8 mouse cellular contexts compared by ENCODE assay signal in genomic region chr8:121669208-121669607, GRCm38 (mm10). TPM values are rescaled to one million over a fixed set of nuclear protein-coding genes. Genes with fewer than 3 reads are reported as not detected.
DNase-seq lines count a peak whose midpoint lies in the region; ATAC-seq and TF ChIP-seq lines count a peak whose summit lies in the region.

No protein-coding gene starts in this region.

- no peak overlapping the region for H3K4me3 ChIP-seq in liver, postnatal 0 days (ENCODE audit: low read depth, low read length)
- H3K4me3 ChIP-seq in liver, embryonic 12.5 days = no peak overlapping the region
- H3K4me3 ChIP-seq in embryonic facial prominence, embryonic 12.5 days = no peak overlapping the region
- H3K4me3 ChIP-seq in hindbrain, embryonic 11.5 days (ENCODE audit: low read depth, low read length) = no peak overlapping the region
- peak overlapping the region; percentile 12 for H3K4me3 ChIP-seq in myocyte
- no peak overlapping the region for H3K4me3 ChIP-seq in intestine, embryonic 15.5 days (replicated peaks)

- no peak for ATAC-seq in liver, postnatal 0 days
- no peak for ATAC-seq in liver, embryonic 12.5 days
- ATAC-seq in embryonic facial prominence, embryonic 12.5 days (ENCODE audit: insufficient number of reproducible peaks, insufficient read depth, low FRiP score, low TSS enrichment) = 0 out of 2 replicates have a peak, but pooled peaks have one; percentile 44
- no peak for ATAC-seq in hindbrain, embryonic 11.5 days (ENCODE audit: low FRiP score)
- ATAC-seq in intestine, embryonic 15.5 days = no peak

- TF ChIP-seq CTCF in liver, postnatal 0 days (IDR thresholded peaks at IDR 0.05; ENCODE audit: low read depth) = no peak

- H3K27ac ChIP-seq in liver, postnatal 0 days (ENCODE audit: low read depth) = no peak overlapping the region
- H3K27ac ChIP-seq in liver, embryonic 12.5 days = no peak overlapping the region
- H3K27ac ChIP-seq in embryonic facial prominence, embryonic 12.5 days = peak overlapping the region; percentile 42; the same call in 1 of the 2 replicates
- no peak overlapping the region for H3K27ac ChIP-seq in hindbrain, embryonic 11.5 days (ENCODE audit: low read depth, low read length)
- no peak overlapping the region for H3K27ac ChIP-seq in intestine, embryonic 15.5 days

- H3K27me3 ChIP-seq in liver, postnatal 0 days (ENCODE audit: insufficient read depth, low read length) = no peaks in the 10 kb centered on the region
- H3K27me3 ChIP-seq in liver, embryonic 12.5 days (replicated peaks) = peaks cover 63% of the 10 kb centered on the region
- no peaks in the 10 kb centered on the region for H3K27me3 ChIP-seq in embryonic facial prominence, embryonic 12.5 days
- no peaks in the 10 kb centered on the region for H3K27me3 ChIP-seq in hindbrain, embryonic 11.5 days (ENCODE audit: control insufficient read depth, insufficient read depth, low read length)
- H3K27me3 ChIP-seq in myocyte (ENCODE audit: control insufficient read depth, insufficient read depth, insufficient read length) = no peaks in the 10 kb centered on the region
- H3K27me3 ChIP-seq in intestine, embryonic 15.5 days (replicated peaks) = no peaks in the 10 kb centered on the region

- DNase-seq in liver, postnatal 0 days = peak; percentile 27
- DNase-seq in hindbrain, embryonic 11.5 days (ENCODE audit: low spot score) = no peak
- no peak for DNase-seq in cerebellum, adult 18-20 months
- DNase-seq in right cerebral cortex, adult 18-20 months = no peak

- no peak overlapping the region for H3K9ac ChIP-seq in liver, postnatal 0 days (replicated peaks)
- H3K9ac ChIP-seq in liver, embryonic 12.5 days = no peak overlapping the region
- no peak overlapping the region for H3K9ac ChIP-seq in embryonic facial prominence, embryonic 12.5 days
- peak overlapping the region; percentile 0; the same call in 1 of the 2 replicates for H3K9ac ChIP-seq in hindbrain, embryonic 11.5 days (ENCODE audit: low read depth, low read length)
- H3K9ac ChIP-seq in intestine, embryonic 15.5 days = no peak overlapping the region

- TF ChIP-seq POLR2A in myocyte (IDR thresholded peaks at IDR 0.05; ENCODE audit: insufficient read length, low read depth) = peak; percentile 58

- H3K36me3 ChIP-seq in liver, postnatal 0 days (replicated peaks; ENCODE audit: insufficient read depth, low read length) = no peaks in the 10 kb centered on the region
- no peaks in the 10 kb centered on the region for H3K36me3 ChIP-seq in liver, embryonic 12.5 days
- no peaks in the 10 kb centered on the region for H3K36me3 ChIP-seq in embryonic facial prominence, embryonic 12.5 days
- H3K36me3 ChIP-seq in hindbrain, embryonic 11.5 days (ENCODE audit: control insufficient read depth, insufficient read depth, low read length) = no peaks in the 10 kb centered on the region
- no peaks in the 10 kb centered on the region for H3K36me3 ChIP-seq in myocyte (ENCODE audit: control insufficient read depth, insufficient read depth)
- H3K36me3 ChIP-seq in intestine, embryonic 15.5 days = no peaks in the 10 kb centered on the region

- 20% methylated on average over 6 of the region's 8 CpGs for WGBS in liver, postnatal 0 days (ENCODE audit: insufficient replicate concordance)
- WGBS in liver, embryonic 12.5 days (ENCODE audit: insufficient replicate concordance) = 9% methylated on average over 8 of the region's 8 CpGs
- 10% methylated on average over 8 of the region's 8 CpGs for WGBS in embryonic facial prominence, embryonic 12.5 days
- 22% methylated on average over 8 of the region's 8 CpGs for WGBS in hindbrain, embryonic 11.5 days
- WGBS in intestine, embryonic 15.5 days = 24% methylated on average over 8 of the region's 8 CpGs

- no peaks in the 10 kb centered on the region for H3K9me3 ChIP-seq in liver, postnatal 0 days (ENCODE audit: low read length)
- no peaks in the 10 kb centered on the region for H3K9me3 ChIP-seq in liver, embryonic 12.5 days (replicated peaks)
- H3K9me3 ChIP-seq in embryonic facial prominence, embryonic 12.5 days = no peaks in the 10 kb centered on the region
- H3K9me3 ChIP-seq in hindbrain, embryonic 11.5 days (ENCODE audit: control insufficient read depth, low read length) = no peaks in the 10 kb centered on the region
- H3K9me3 ChIP-seq in intestine, embryonic 15.5 days = no peaks in the 10 kb centered on the region

- H3K4me1 ChIP-seq in liver, postnatal 0 days (ENCODE audit: insufficient read depth) = no peaks in the 10 kb centered on the region
- H3K4me1 ChIP-seq in liver, embryonic 12.5 days = no peaks in the 10 kb centered on the region
- peaks cover 29% of the 10 kb centered on the region for H3K4me1 ChIP-seq in embryonic facial prominence, embryonic 12.5 days
- H3K4me1 ChIP-seq in hindbrain, embryonic 11.5 days (replicated peaks; ENCODE audit: control insufficient read depth, insufficient read depth, low read length) = 0 out of 2 replicates have a peak, but pooled peaks cover 3% of the 10 kb centered on the region
- peaks cover 23% of the 10 kb centered on the region for H3K4me1 ChIP-seq in intestine, embryonic 15.5 days (replicated peaks)

- H3ac ChIP-seq in myocyte (ENCODE audit: control insufficient read depth, insufficient read length) = no peak overlapping the region

- TF ChIP-seq EP300 in liver, postnatal 0 days (IDR thresholded peaks at IDR 0.05; ENCODE audit: low read depth) = no peak

- H3K4me2 ChIP-seq in liver, postnatal 0 days (ENCODE audit: low read depth, low read length) = no peak overlapping the region
- H3K4me2 ChIP-seq in liver, embryonic 12.5 days = no peak overlapping the region
- peak overlapping the region; percentile 17; the same call in 1 of the 2 replicates for H3K4me2 ChIP-seq in embryonic facial prominence, embryonic 12.5 days (replicated peaks)
- H3K4me2 ChIP-seq in hindbrain, embryonic 11.5 days (replicated peaks; ENCODE audit: low read depth, low read length) = no peak overlapping the region
- H3K4me2 ChIP-seq in myocyte (ENCODE audit: low read depth) = peak overlapping the region; percentile 98
- H3K4me2 ChIP-seq in intestine, embryonic 15.5 days (replicated peaks) = no peak overlapping the region

- H3K79me2 ChIP-seq in myocyte (ENCODE audit: control insufficient read depth, insufficient read depth) = no peaks in the 10 kb centered on the region

TF ChIP-seq in myocyte, 11 proteins besides CTCF, POLR2A, EP300 and RAD21:
- TF ChIP-seq SRF (IDR thresholded peaks at IDR 0.05; ENCODE audit: control insufficient read depth, insufficient read length, low read depth) (no peak), USF1 (IDR thresholded peaks at IDR 0.05; ENCODE audit: low read depth) (no peak), CEBPB (IDR thresholded peaks at IDR 0.05; ENCODE audit: insufficient read depth, poor library complexity, severe bottlenecking) (no peak), MYOD1 (IDR thresholded peaks at IDR 0.05; ENCODE audit: control insufficient read depth in 1 of 3, insufficient read length in 2 of 3, low read depth in 2 of 3) (peak in 1 of 3 experiments; percentile 58), TCF3 (IDR thresholded peaks at IDR 0.05; ENCODE audit: insufficient read length, low read depth) (no peak), REST (IDR thresholded peaks at IDR 0.05; ENCODE audit: insufficient read depth, insufficient read length) (no peak), E2F4 (IDR thresholded peaks at IDR 0.05; ENCODE audit: insufficient read depth) (no peak), TCF12 (IDR thresholded peaks at IDR 0.05; ENCODE audit: insufficient read depth, poor library complexity, severe bottlenecking) (no peak), MYOG (IDR thresholded peaks at IDR 0.05; ENCODE audit: control insufficient read depth in 1 of 3, insufficient read depth in 1 of 3, insufficient read length in 2 of 3, low read depth in 2 of 3) (no peak), POLR2AphosphoS2 (IDR thresholded peaks at IDR 0.05; ENCODE audit: insufficient read length, low read depth) (peak; percentile 49), MAX (IDR thresholded peaks at IDR 0.05; ENCODE audit: low read depth) (no peak)

RNA-seq across cellular contexts. Expression of gene Zcchc14, which starts 16.5 kb away (rescaled TPM):
- polyA plus RNA-seq in liver, postnatal 0 days (2015; fragmentation: Nextera tagmentation; extraction: Ambion mirVana) = 1.9 and 2.3 TPM in 2 replicates
- 2.8 and 2.9 TPM in 2 replicates for polyA plus RNA-seq in liver, embryonic 12.5 days (2016; fragmentation: Nextera tagmentation; extraction: Ambion mirVana)
- polyA plus RNA-seq in embryonic facial prominence, embryonic 12.5 days (2016; fragmentation: Nextera tagmentation; extraction: Ambion mirVana) = 20.0 and 21.2 TPM in 2 replicates
- 25.8 and 30.4 TPM in 2 replicates for polyA plus RNA-seq in hindbrain, embryonic 11.5 days (2014; fragmentation: Nextera tagmentation; extraction: Ambion mirVana)
- 11.9 TPM for polyA plus RNA-seq in myocyte (2012; fragmentation: generic; extraction: Trizol)
- 10.7 and 11.2 TPM in 2 replicates for polyA plus RNA-seq in intestine, embryonic 15.5 days (2015; fragmentation: Nextera tagmentation; extraction: Ambion mirVana)

Comparison
In these comparisons a context has a peak if more than half of its experiments do, and no peak if none do; other contexts are left out.
1. H3K4me2 ChIP-seq: peak in embryonic facial prominence, embryonic 12.5 days (single experiment) and myocyte (single experiment); none in liver, postnatal 0 days (single experiment), liver, embryonic 12.5 days (single experiment), hindbrain, embryonic 11.5 days (single experiment) and intestine, embryonic 15.5 days (single experiment).